Mouse (Mus musculus): Measurements from ENCODE around the gene Exosc7. TPM values are rescaled to one million over a fixed set of nuclear protein-coding genes. Genes with fewer than 3 reads are reported as not detected.

Gene Exosc7
- polyA plus RNA-seq, 1 experiment: 25.1 TPM

DNA sequence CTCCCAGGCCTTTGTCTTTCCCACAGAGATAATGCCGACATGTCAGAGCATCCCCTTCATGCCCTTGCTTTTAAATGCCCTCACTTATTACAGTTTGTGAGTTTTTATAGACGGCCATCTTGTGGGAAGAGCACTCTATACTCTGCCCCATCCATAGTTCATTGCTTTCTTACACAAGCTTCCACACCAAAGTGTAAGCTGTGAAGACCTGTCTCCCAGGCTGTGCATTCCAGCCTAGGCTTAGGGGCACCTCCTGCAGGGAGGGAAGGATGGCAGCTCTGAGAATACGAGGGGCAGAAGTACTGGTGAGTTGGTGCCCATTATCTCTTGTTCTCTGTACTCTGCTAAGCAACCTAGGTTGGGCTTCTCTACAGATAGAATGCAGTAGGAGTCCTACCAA lies 20.0 kb downstream of the Exosc7 start:
- Histone ChIP-seq H3K4me3 (ENCODE audit: insufficient read depth, low read length) (no peak overlapping the region), H3K4me1 (ENCODE audit: control insufficient read depth, insufficient read depth, low read length) (no peaks in the 10 kb centered on the region), H3K27ac (ENCODE audit: insufficient read depth, low read depth, low read length) (no peak overlapping the region)
- no peak for TF ChIP-seq CTCF (IDR thresholded peaks at IDR 0.05; ENCODE audit: low read depth, low read length)
- TF ChIP-seq POLR2A (IDR thresholded peaks at IDR 0.05; ENCODE audit: borderline replicate concordance, low read depth, low read length): no peak

GRCm38 (mm10) chr9:123136953-123137682 lies 24.1 kb downstream of the Exosc7 start:
- Histone ChIP-seq H3K27ac (ENCODE audit: insufficient read depth, low read depth, low read length) (no peak overlapping the region), H3K4me3 (ENCODE audit: insufficient read depth, low read length) (no peak overlapping the region), H3K4me1 (ENCODE audit: control insufficient read depth, insufficient read depth, low read length) (no peaks in the 10 kb centered on the region)
- TF ChIP-seq CTCF (IDR thresholded peaks at IDR 0.05; ENCODE audit: low read depth, low read length): no peak
- no peak for TF ChIP-seq POLR2A (IDR thresholded peaks at IDR 0.05; ENCODE audit: borderline replicate concordance, low read depth, low read length)

- TF ChIP-seq POLR2A (IDR thresholded peaks at IDR 0.05; ENCODE audit: borderline replicate concordance, low read depth, low read length): no peak
- TF ChIP-seq CTCF (IDR thresholded peaks at IDR 0.05; ENCODE audit: low read depth, low read length): no peak
- Histone ChIP-seq H3K4me1 (ENCODE audit: control insufficient read depth, insufficient read depth, low read length) (no peaks in the 10 kb centered on the region), H3K27ac (ENCODE audit: insufficient read depth, low read depth, low read length) (no peak overlapping the region), H3K4me3 (ENCODE audit: insufficient read depth, low read length) (no peak overlapping the region)
Measured at GRCm38 (mm10) chr9:123138891-123139474, 26.0 kb downstream of the Exosc7 start.

DNA sequence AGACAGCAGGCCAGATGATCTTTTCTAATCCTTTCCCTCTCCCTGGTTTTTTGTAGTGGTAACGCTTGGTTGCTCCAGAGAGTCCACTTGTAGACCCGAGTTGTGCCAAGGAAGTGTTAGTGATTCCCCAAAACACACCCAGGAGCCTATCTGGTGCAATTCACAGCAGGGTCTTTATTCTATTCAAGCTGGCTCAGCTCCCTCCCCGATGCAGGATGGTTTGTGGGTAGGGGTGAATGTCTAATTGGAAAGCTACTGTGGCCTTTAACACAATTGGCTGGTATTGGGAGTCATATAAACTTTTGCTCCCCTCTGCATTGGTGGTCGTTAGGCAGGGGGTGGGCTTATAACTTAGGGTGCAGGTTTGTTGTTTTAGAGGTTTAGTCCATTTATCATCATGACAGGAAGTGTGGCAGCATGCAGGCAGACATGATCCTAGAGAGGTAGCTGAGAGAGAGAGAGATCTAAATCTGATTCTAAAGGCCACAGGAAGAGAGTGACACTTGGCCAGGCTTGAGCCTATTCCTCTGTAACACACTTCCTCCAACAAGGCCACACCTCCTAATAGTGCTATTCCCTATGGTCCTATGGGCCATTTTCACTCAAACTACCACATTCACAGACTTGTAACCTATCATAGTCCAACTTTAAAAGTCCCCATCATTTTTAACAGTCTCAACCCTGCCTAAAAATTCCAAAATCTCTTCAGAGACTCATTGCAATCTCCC lies 27.0 kb downstream of the Exosc7 start:
- no peak overlapping the region for H3K4me3 ChIP-seq (ENCODE audit: insufficient read depth, low read length)
- no peak overlapping the region for H3K27ac ChIP-seq (ENCODE audit: insufficient read depth, low read depth, low read length)
- no peaks in the 10 kb centered on the region for H3K4me1 ChIP-seq (ENCODE audit: control insufficient read depth, insufficient read depth, low read length)
- TF ChIP-seq POLR2A (IDR thresholded peaks at IDR 0.05; ENCODE audit: borderline replicate concordance, low read depth, low read length) (no peak), CTCF (IDR thresholded peaks at IDR 0.05; ENCODE audit: low read depth, low read length) (no peak)

- no peak overlapping the region for H3K4me3 ChIP-seq (ENCODE audit: insufficient read depth, low read length)
Measured at GRCm38 (mm10) chr9:123148430-123148829, 35.4 kb downstream of the Exosc7 start.

GRCm38 (mm10) chr9:123150241-123151020 lies 37.4 kb downstream of the Exosc7 start, which contains the start of gene Clec3b:
Gene Clec3b (plus strand): TSS chr9:123150946.
- H3K27ac ChIP-seq (ENCODE audit: insufficient read depth, low read depth, low read length): no peak within 1 kb of the TSS

More at GRCm38 (mm10) chr9:123148430-123148829, 35.4 kb downstream of the Exosc7 start:
- Histone ChIP-seq H3K4me1 (ENCODE audit: control insufficient read depth, insufficient read depth, low read length) (peaks cover 7% of the 10 kb centered on the region), H3K27ac (ENCODE audit: insufficient read depth, low read depth, low read length) (no peak overlapping the region)
- TF ChIP-seq CTCF (IDR thresholded peaks at IDR 0.05; ENCODE audit: low read depth, low read length) (no peak), POLR2A (IDR thresholded peaks at IDR 0.05; ENCODE audit: borderline replicate concordance, low read depth, low read length) (no peak)

DNA sequence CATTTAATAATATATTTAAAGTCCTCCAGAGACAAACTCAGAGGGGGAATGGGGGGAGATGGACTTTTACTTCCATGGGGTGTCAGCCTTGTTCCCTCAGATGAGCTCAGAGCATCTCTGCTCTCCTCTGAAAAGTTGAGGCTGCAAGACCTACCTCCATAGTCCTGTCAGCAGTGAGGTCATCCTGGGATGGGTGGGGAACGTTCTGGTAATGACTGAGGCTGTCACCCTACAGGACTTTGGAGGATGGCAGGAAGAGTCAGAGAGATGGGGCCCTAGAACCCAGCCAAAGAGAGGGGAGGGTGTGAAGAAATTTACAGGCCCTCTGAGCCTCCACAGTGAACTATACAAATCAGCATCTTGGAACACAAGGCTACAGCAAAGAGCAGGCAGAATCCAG lies 38.5 kb downstream of the Exosc7 start:
- Histone ChIP-seq H3K27ac (ENCODE audit: insufficient read depth, low read depth, low read length) (no peak overlapping the region), H3K4me1 (ENCODE audit: control insufficient read depth, insufficient read depth, low read length) (peaks cover 7% of the 10 kb centered on the region), H3K4me3 (ENCODE audit: insufficient read depth, low read length) (no peak overlapping the region)
- TF ChIP-seq CTCF (IDR thresholded peaks at IDR 0.05; ENCODE audit: low read depth, low read length) (no peak), POLR2A (IDR thresholded peaks at IDR 0.05; ENCODE audit: borderline replicate concordance, low read depth, low read length) (no peak)

More at GRCm38 (mm10) chr9:123150241-123151020, 37.4 kb downstream of the Exosc7 start, which contains the start of gene Clec3b:
- Histone ChIP-seq H3K4me3 (ENCODE audit: insufficient read depth, low read length) (no peak within 1 kb of the TSS), H3K4me1 (ENCODE audit: control insufficient read depth, insufficient read depth, low read length) (peaks cover 7% of the 10 kb centered on the region)
- TF ChIP-seq CTCF (IDR thresholded peaks at IDR 0.05; ENCODE audit: low read depth, low read length) (no peak), POLR2A (IDR thresholded peaks at IDR 0.05; ENCODE audit: borderline replicate concordance, low read depth, low read length) (no peak)

GRCm38 (mm10) chr9:123152026-123152425 lies 39.0 kb downstream of the Exosc7 start:
- Histone ChIP-seq H3K4me3 (ENCODE audit: insufficient read depth, low read length) (no peak overlapping the region), H3K27ac (ENCODE audit: insufficient read depth, low read depth, low read length) (no peak overlapping the region)
- TF ChIP-seq POLR2A (IDR thresholded peaks at IDR 0.05; ENCODE audit: borderline replicate concordance, low read depth, low read length) (no peak), CTCF (IDR thresholded peaks at IDR 0.05; ENCODE audit: low read depth, low read length) (no peak)

GRCm38 (mm10) chr9:123153121-123153520 lies 40.1 kb downstream of the Exosc7 start:
- no peak overlapping the region for H3K4me3 ChIP-seq (ENCODE audit: insufficient read depth, low read length)
- no peak overlapping the region for H3K27ac ChIP-seq (ENCODE audit: insufficient read depth, low read depth, low read length)
- no peak for TF ChIP-seq POLR2A (IDR thresholded peaks at IDR 0.05; ENCODE audit: borderline replicate concordance, low read depth, low read length)
- peaks cover 7% of the 10 kb centered on the region for H3K4me1 ChIP-seq (ENCODE audit: control insufficient read depth, insufficient read depth, low read length)

More at GRCm38 (mm10) chr9:123152026-123152425, 39.0 kb downstream of the Exosc7 start:
- peaks cover 7% of the 10 kb centered on the region for H3K4me1 ChIP-seq (ENCODE audit: control insufficient read depth, insufficient read depth, low read length)

All from bone marrow macrophage, adult 2 months (primary cell).